Mouse (Mus musculus) liver, postnatal 0 days (tissue): ENCODE results near the gene Mtm1.

Experiments used
- CTCF ChIP-seq: sonication (generic); IDR thresholded peaks from 2 replicates; pipeline ENCODE4 v1.5.1; 2016; ENCODE audit warnings: antibody characterized with exemption, low read depth
- EP300 ChIP-seq: IDR thresholded peaks from 2 replicates; pipeline ENCODE4 v1.6.1; 2016; ENCODE audit warnings: antibody characterized with exemption, low read depth, mild to moderate bottlenecking

GRCm38 (mm10) chrX:71302148-71302547, 91.6 kb downstream of the Mtm1 start:
- TF ChIP-seq CTCF (no peak), EP300 (no peak)
